Mouse (Mus musculus): ENCODE measurements around the gene Eif2b3.

DNA sequence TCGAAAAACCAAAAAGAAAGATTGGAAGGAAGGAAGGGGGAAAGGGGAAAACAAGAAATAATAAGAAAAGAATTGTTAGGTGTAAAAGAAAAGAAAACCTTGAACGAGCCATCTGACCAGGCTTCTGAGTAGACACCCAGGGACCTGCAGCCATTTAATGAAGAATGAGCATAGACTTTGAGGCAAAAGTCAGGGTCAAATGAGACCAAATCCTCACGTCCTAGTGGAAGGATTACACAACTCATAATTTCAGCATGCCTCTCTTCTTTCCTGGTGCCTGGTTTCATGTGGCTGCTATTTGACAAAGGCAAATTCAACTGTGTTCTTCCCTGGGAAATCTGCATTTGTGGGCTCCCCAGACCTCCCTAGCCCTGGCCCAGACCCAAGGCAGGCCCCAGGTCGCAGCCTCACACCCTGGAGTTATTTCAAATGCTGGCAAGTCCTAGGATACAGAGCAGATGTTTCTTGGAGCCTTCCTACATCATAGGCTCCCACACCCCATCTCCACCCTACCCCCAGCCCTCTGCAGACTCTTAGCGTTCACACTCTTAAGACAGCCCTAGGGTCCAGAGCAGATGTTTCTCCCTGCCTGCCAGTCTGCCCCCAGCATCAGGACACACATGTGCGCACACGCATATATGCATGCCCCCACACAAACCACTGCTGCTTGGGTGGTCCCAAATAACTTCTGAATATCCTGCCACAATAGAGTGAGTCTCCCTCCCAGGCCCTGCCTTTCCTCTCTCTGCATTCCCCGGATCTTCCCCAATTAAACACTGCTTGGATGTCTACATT, 79.0 kb downstream of the Eif2b3 start:
- TF ChIP-seq GATA1 (IDR thresholded peaks at IDR 0.05; ENCODE audit: borderline replicate concordance, low read length) (no peak), CTCF (IDR thresholded peaks at IDR 0.05; ENCODE audit: low read depth, low read length) (no peak)

Data from G1E (cell line).